ENCODE assay signal across 8 mouse cellular contexts in genomic region chr10:105573908-105574694, GRCm38 (mm10). TPM values are rescaled to one million over a fixed set of nuclear protein-coding genes. Genes with fewer than 3 reads are reported as not detected.
DNase-seq lines count a peak whose midpoint lies in the region; ATAC-seq lines count a peak whose summit lies in the region.

Gene Tmtc2 (minus strand): TSS chr10:105574451.

- intact Hi-C loops in left cerebral cortex, postnatal 14 days (cut with DNase I), result loop anchor here (10.0 kb wide), 3 partner anchors 141 to 1789 kb away; no protein-coding TSS in a partner anchor

- peaks cover 14% of the 10 kb centered on the region; the same call in 1 of the 2 replicates for H3K4me1 ChIP-seq in intestine, embryonic 14.5 days (replicated peaks; ENCODE audit: control insufficient read depth, insufficient read depth, low read length)

- peak; percentile 78 for DNase-seq in adrenal gland, adult 8-10 months
- peak; percentile 92 for DNase-seq in embryo, embryonic 10.5 days (ENCODE audit: low spot score)
- DNase-seq in gastrocnemius, postnatal 25 days, result peak; percentile 81
- DNase-seq in intestine, embryonic 14.5 days (ENCODE audit: low spot score), result peak; percentile 92
- peak; percentile 83 to 84 for DNase-seq in left cerebral cortex, postnatal 14 days (ENCODE audit: low spot score in 2 of 2)
- peak; percentile 90 for DNase-seq in right cerebral cortex, postnatal 25 days
- DNase-seq in urinary bladder, postnatal 25 days (ENCODE audit: low spot score), result peak; percentile 80

- peak within 1 kb of the TSS; percentile 87 for H3K27ac ChIP-seq in intestine, embryonic 14.5 days (ENCODE audit: low read depth)

- H3K27me3 ChIP-seq in intestine, embryonic 14.5 days (replicated peaks; ENCODE audit: control insufficient read depth, insufficient read depth, low read length), result no peaks in the 10 kb centered on the region

- peak within 1 kb of the TSS; percentile 95 for H3K4me2 ChIP-seq in intestine, embryonic 14.5 days (ENCODE audit: low read length)

- peak; percentile 97 for ATAC-seq in intestine, embryonic 14.5 days (replicated peaks; ENCODE audit: low FRiP score, low TSS enrichment, low read depth)
- peak; percentile 67 for ATAC-seq in megakaryocyte progenitor cell, adult 5-6 weeks (replicated peaks; ENCODE audit: poor library complexity)

- H3K4me3 ChIP-seq in intestine, embryonic 14.5 days (ENCODE audit: low read depth, low read length), result peak within 1 kb of the TSS; percentile 78

- H3K36me3 ChIP-seq in intestine, embryonic 14.5 days (ENCODE audit: control insufficient read depth, insufficient read depth, low read length), result no peaks in the 10 kb centered on the region; the same call in 1 of the 2 replicates

- WGBS in intestine, embryonic 14.5 days, result under 1% methylated on average over 41 of the region's 61 CpGs

- no peaks in the 10 kb centered on the region for H3K9me3 ChIP-seq in intestine, embryonic 14.5 days (ENCODE audit: control insufficient read depth, low read length)

- peak within 1 kb of the TSS; percentile 65 for H3K9ac ChIP-seq in intestine, embryonic 14.5 days (ENCODE audit: low read length)

RNA-seq across cellular contexts. Expression of gene Tmtc2, which starts in this region (rescaled TPM):
- total RNA-seq in adrenal gland, adult 8-10 months (2022), result 1 to 10 TPM; 2.0 to 5.2 (median 2.9) TPM
- 1 to 10 TPM; 1.2 to 1.3 TPM for total RNA-seq in gastrocnemius, postnatal 25 days (2021)
- polyA plus RNA-seq in intestine, embryonic 14.5 days (2014; fragmentation: Nextera tagmentation; extraction: Ambion mirVana), result 10.9 and 12.6 TPM in 2 replicates
- 10 to 100 TPM in 1 of 2 experiments, 1 to 10 TPM in 1; 9.4 to 10.8 TPM for total RNA-seq in left cerebral cortex, postnatal 14 days (2021)
- total RNA-seq in megakaryocyte progenitor cell, adult 5-6 weeks (2015), result 0.39 and 0.99 TPM in 2 replicates
- total RNA-seq in megakaryocyte progenitor cell, adult 5-6 weeks (2017), result 0.34 and 0.62 TPM in 2 replicates

Comparison
In these comparisons a context has a peak if more than half of its experiments do, and no peak if none do; other contexts are left out.
1. Peak in every context shown above with its lines: DNase-seq, ATAC-seq, H3K4me3 ChIP-seq and H3K27ac ChIP-seq.
2. Peak in ATAC-seq in megakaryocyte progenitor cell, adult 5-6 weeks; RNA of the gene not detected or under 1 TPM.